Mouse (Mus musculus): ENCODE data around the gene Sobp.

- no peak for TF ChIP-seq CTCF (conservative IDR thresholded peaks at IDR 0.05; ENCODE audit: insufficient read depth, insufficient read length, low read depth, low read length)
- TF ChIP-seq POLR2A (IDR thresholded peaks at IDR 0.05; ENCODE audit: low read depth, low read length), result no peak
Observed at GRCm38 (mm10) chr10:43158917-43159316, 15.4 kb downstream of the Sobp start.

All from kidney, adult 2 months (tissue).